Mouse (Mus musculus) myocyte (in vitro differentiated cells): ENCODE results near the gene Olfr917. TPM values are rescaled to one million over a fixed set of nuclear protein-coding genes. Genes with fewer than 3 reads are reported as not detected.

Experiments
- H3K27me3 ChIP-seq: one replicate; pipeline ENCODE4 v1.6.1; 2011; ENCODE audit not compliant: control insufficient read depth, insufficient read depth, insufficient read length
- H3K36me3 ChIP-seq: one replicate; pipeline ENCODE4 v1.6.1; 2011; ENCODE audit not compliant: control insufficient read depth, insufficient read depth
- H3K4me2 ChIP-seq: one replicate; pipeline ENCODE4 v1.6.1; 2011; ENCODE audit warnings: low read depth, control low read depth
- H3K4me3 ChIP-seq: one replicate; pipeline ENCODE4 v1.5.1; 2011; ENCODE audit warnings: mild to moderate bottlenecking, control low read depth, moderate library complexity
- H3K79me2 ChIP-seq: one replicate; pipeline ENCODE4 v1.6.1; 2011; ENCODE audit not compliant: control insufficient read depth, insufficient read depth
- H3ac ChIP-seq: one replicate; pipeline ENCODE4 v1.6.1; 2011; ENCODE audit not compliant: control insufficient read depth, insufficient read length
- CEBPB ChIP-seq: IDR thresholded peaks from 2 replicates; pipeline ENCODE4 v1.6.1; 2011; ENCODE audit warnings: mild to moderate bottlenecking, moderate library complexity; ENCODE audit not compliant: poor library complexity, insufficient read depth, severe bottlenecking
- E2F4 ChIP-seq: IDR thresholded peaks from one replicate; pipeline ENCODE4 v1.6.1; 2011; ENCODE audit warnings: mild to moderate bottlenecking, control low read depth, moderate library complexity; ENCODE audit not compliant: insufficient read depth
- MAX ChIP-seq: IDR thresholded peaks from one replicate; pipeline ENCODE4 v1.6.1; 2011; ENCODE audit warnings: low read depth, mild to moderate bottlenecking, control low read depth
- MYOD1 ChIP-seq, 3 experiments: IDR thresholded peaks; one replicate each; pipeline ENCODE4 v1.6.1; 2011; ENCODE audit warnings: control low read depth in 2 of 3, low read depth in 2 of 3, mild to moderate bottlenecking in 2 of 3, moderate library complexity in 1 of 3; ENCODE audit not compliant: insufficient read length in 2 of 3, control insufficient read depth in 1 of 3
- MYOG ChIP-seq, 3 experiments: IDR thresholded peaks; one replicate each; pipeline ENCODE4 v1.6.1; 2011; ENCODE audit warnings: control low read depth in 2 of 3, low read depth in 2 of 3, mild to moderate bottlenecking in 2 of 3; ENCODE audit not compliant: insufficient read length in 2 of 3, control insufficient read depth in 1 of 3, insufficient read depth in 1 of 3
- POLR2A ChIP-seq: IDR thresholded peaks from one replicate; pipeline ENCODE4 v1.6.1; 2011; ENCODE audit warnings: low read depth, mild to moderate bottlenecking, control low read depth, moderate library complexity; ENCODE audit not compliant: insufficient read length
- POLR2AphosphoS2 ChIP-seq: IDR thresholded peaks from one replicate; pipeline ENCODE4 v1.6.1; 2011; ENCODE audit warnings: low read depth, control low read depth; ENCODE audit not compliant: insufficient read length
- REST ChIP-seq: IDR thresholded peaks from one replicate; pipeline ENCODE4 v1.6.1; 2011; ENCODE audit warnings: mild to moderate bottlenecking, control low read depth, moderate library complexity; ENCODE audit not compliant: insufficient read depth, insufficient read length
- SRF ChIP-seq: IDR thresholded peaks from one replicate; pipeline ENCODE4 v1.6.1; 2011; ENCODE audit warnings: low read depth; ENCODE audit not compliant: control insufficient read depth, insufficient read length
- TCF12 ChIP-seq: IDR thresholded peaks from one replicate; pipeline ENCODE4 v1.6.1; 2011; ENCODE audit warnings: mild to moderate bottlenecking, control low read depth; ENCODE audit not compliant: poor library complexity, insufficient read depth, severe bottlenecking
- TCF3 ChIP-seq: IDR thresholded peaks from one replicate; pipeline ENCODE4 v1.6.1; 2011; ENCODE audit warnings: low read depth, control low read depth; ENCODE audit not compliant: insufficient read length
- USF1 ChIP-seq: IDR thresholded peaks from one replicate; pipeline ENCODE4 v1.6.1; 2011; ENCODE audit warnings: low read depth, mild to moderate bottlenecking, control low read depth, moderate library complexity
- polyA plus RNA-seq: library from polyadenylated mRNA; unstranded; fragments of >200 nt; fragmentation: generic; extraction: Trizol; gene quantifications from one replicate; pipeline ENCODE4 v1.2.1, GENCODE M21; 2012; ENCODE audit warnings: missing spikeins

Gene Olfr917
- not detected for polyA plus RNA-seq

- Histone ChIP-seq H3K4me3 (no peak within 1 kb of the TSS), H3K27me3 (no peaks in the 10 kb centered on the region), H3ac (no peak within 1 kb of the TSS), H3K36me3 (no peaks in the 10 kb centered on the region), H3K79me2 (no peaks in the 10 kb centered on the region), H3K4me2 (no peak within 1 kb of the TSS)
- TF ChIP-seq POLR2AphosphoS2 (no peak), USF1 (no peak), SRF (no peak), TCF12 (no peak)
These were observed at the start of gene Olfr917 for GRCm38 (mm10) chr9:38665742-38666141. Olfr917 (minus strand) TSS chr9:38665842.

GRCm38 (mm10) chr9:38674501-38674900 lies 8.9 kb upstream of the Olfr917 start, which contains the start of gene Olfr918:
Olfr918 (minus strand) TSS chr9:38674601.
- H3K36me3 ChIP-seq, result no peaks in the 10 kb centered on the region

GRCm38 (mm10) chr9:38672887-38673286 lies 7.2 kb upstream of the Olfr917 start:
- H3K79me2 ChIP-seq, result no peaks in the 10 kb centered on the region
- no peaks in the 10 kb centered on the region for H3K36me3 ChIP-seq
- no peak overlapping the region for H3K4me2 ChIP-seq
- H3ac ChIP-seq, result no peak overlapping the region
- no peaks in the 10 kb centered on the region for H3K27me3 ChIP-seq
- no peak overlapping the region for H3K4me3 ChIP-seq
- TF ChIP-seq MYOD1 (IDR thresholded peaks at IDR 0.05; ENCODE audit: control insufficient read depth in 1 of 3, insufficient read length in 2 of 3, low read depth in 2 of 3), result no peak
- no peak for TF ChIP-seq MAX
- no peak for TF ChIP-seq CEBPB
- TF ChIP-seq SRF, result no peak
- no peak for TF ChIP-seq POLR2A
- no peak for TF ChIP-seq POLR2AphosphoS2
- TF ChIP-seq REST, result no peak
- TF ChIP-seq USF1, result no peak
- no peak for TF ChIP-seq TCF3
- TF ChIP-seq E2F4, result no peak
- no peak for TF ChIP-seq MYOG (IDR thresholded peaks at IDR 0.05; ENCODE audit: control insufficient read depth in 1 of 3, insufficient read depth in 1 of 3, insufficient read length in 2 of 3, low read depth in 2 of 3)
- TF ChIP-seq TCF12, result no peak

More at GRCm38 (mm10) chr9:38674501-38674900, 8.9 kb upstream of the Olfr917 start, which contains the start of gene Olfr918:
- H3K79me2 ChIP-seq, result no peaks in the 10 kb centered on the region
- no peak within 1 kb of the TSS for H3ac ChIP-seq
- no peaks in the 10 kb centered on the region for H3K27me3 ChIP-seq
- no peak within 1 kb of the TSS for H3K4me2 ChIP-seq
- no peak for TF ChIP-seq USF1
- no peak for TF ChIP-seq POLR2A
- TF ChIP-seq POLR2AphosphoS2, result no peak
- no peak for TF ChIP-seq TCF12
- H3K4me3 ChIP-seq, result no peak within 1 kb of the TSS

- Histone ChIP-seq H3ac (no peak within 1 kb of the TSS), H3K4me3 (no peak within 1 kb of the TSS), H3K79me2 (no peaks in the 10 kb centered on the region), H3K4me2 (no peak within 1 kb of the TSS), H3K36me3 (no peaks in the 10 kb centered on the region), H3K27me3 (no peaks in the 10 kb centered on the region)
- TF ChIP-seq CEBPB (no peak), TCF3 (no peak), MYOD1 (IDR thresholded peaks at IDR 0.05; ENCODE audit: control insufficient read depth in 1 of 3, insufficient read length in 2 of 3, low read depth in 2 of 3) (no peak), USF1 (no peak), REST (no peak), E2F4 (no peak), SRF (no peak), POLR2A (no peak), MYOG (IDR thresholded peaks at IDR 0.05; ENCODE audit: control insufficient read depth in 1 of 3, insufficient read depth in 1 of 3, insufficient read length in 2 of 3, low read depth in 2 of 3) (no peak), TCF12 (no peak), MAX (no peak), POLR2AphosphoS2 (no peak)
These were observed 5.9 kb downstream of the Olfr917 start, which contains the start of gene Olfr916 for GRCm38 (mm10) chr9:38659775-38660174. Olfr916 (minus strand) TSS chr9:38659875.

- H3K4me2 ChIP-seq, result no peak overlapping the region
- TF ChIP-seq SRF, result no peak
- H3K27me3 ChIP-seq, result no peaks in the 10 kb centered on the region
- no peak overlapping the region for H3ac ChIP-seq
- H3K4me3 ChIP-seq, result no peak overlapping the region
- H3K79me2 ChIP-seq, result no peaks in the 10 kb centered on the region
- H3K36me3 ChIP-seq, result no peaks in the 10 kb centered on the region
These were observed 33.2 kb downstream of the Olfr917 start for GRCm38 (mm10) chr9:38632406-38632805.

Other genes with a start within 250 kb of the Olfr917 start
- 0.01 TPM for gene Olfr901, start 236.4 kb downstream of the Olfr917 start, polyA plus RNA-seq
- gene Olfr902, start 218.2 kb downstream of the Olfr917 start, polyA plus RNA-seq, result not detected
- gene Olfr904, start 202.7 kb downstream of the Olfr917 start, polyA plus RNA-seq, result not detected
- not detected for gene Olfr905, start 194.7 kb downstream of the Olfr917 start, polyA plus RNA-seq
- not detected for gene Olfr906, start 178.8 kb downstream of the Olfr917 start, polyA plus RNA-seq
- not detected for gene Olfr907, start 170.0 kb downstream of the Olfr917 start, polyA plus RNA-seq
- not detected for gene Olfr911-ps1, start 144.3 kb downstream of the Olfr917 start, polyA plus RNA-seq
- not detected for gene Olfr910, start 128.0 kb downstream of the Olfr917 start, polyA plus RNA-seq
- not detected for gene Olfr912, start 85.7 kb downstream of the Olfr917 start, polyA plus RNA-seq
- gene Olfr913, start 73.1 kb downstream of the Olfr917 start, polyA plus RNA-seq, result not detected
- gene Olfr914, start 60.7 kb downstream of the Olfr917 start, polyA plus RNA-seq, result not detected
- gene Olfr916, start 6.0 kb downstream of the Olfr917 start, polyA plus RNA-seq, result not detected
- gene Olfr918, start 8.8 kb upstream of the Olfr917 start, polyA plus RNA-seq, result not detected
- not detected for gene Olfr919, start 37.8 kb upstream of the Olfr917 start, polyA plus RNA-seq
- 10.3 TPM for gene Vwa5a, start 52.4 kb upstream of the Olfr917 start, polyA plus RNA-seq
- not detected for gene Olfr920, start 86.5 kb upstream of the Olfr917 start, polyA plus RNA-seq
- gene Olfr921, start 107.2 kb upstream of the Olfr917 start, polyA plus RNA-seq, result not detected
- not detected for gene Olfr922, start 148.8 kb upstream of the Olfr917 start, polyA plus RNA-seq
- gene Olfr923, start 160.7 kb upstream of the Olfr917 start, polyA plus RNA-seq, result not detected
- not detected for gene Olfr924, start 178.6 kb upstream of the Olfr917 start, polyA plus RNA-seq
- not detected for gene Olfr26, start 189.2 kb upstream of the Olfr917 start, polyA plus RNA-seq
- gene Olfr926, start 211.3 kb upstream of the Olfr917 start, polyA plus RNA-seq, result not detected